Mouse (Mus musculus) hindbrain, embryonic 14.5 days (tissue): Measurements from ENCODE around the gene Dhcr24. TPM values are rescaled to one million over a fixed set of nuclear protein-coding genes. Genes with fewer than 3 reads are reported as not detected.

Experiments used
- ATAC-seq: fragments of 200-750 bp; cut with Nextera tagmentation; 2 replicates; pipeline ENCODE4 v1.8.0; 2017; ENCODE audit warnings: moderate number of reproducible peaks, mild to moderate bottlenecking, moderate TSS enrichment, moderate library complexity; ENCODE audit not compliant: low FRiP score
- DNase-seq: peaks from one replicate; pipeline ENCODE4 v3.0.0-alpha.2; 2015; ENCODE audit warnings: low spot score
- H3K27ac ChIP-seq: fragments of 300-500 bp; sonication (generic); 2 replicates; pipeline ENCODE4 v1.5.1; 2014; ENCODE audit warnings: mild to moderate bottlenecking, moderate library complexity
- H3K27me3 ChIP-seq: fragments of 300-500 bp; sonication (generic); 2 replicates; pipeline ENCODE4 v1.6.1; 2014; ENCODE audit warnings: mild to moderate bottlenecking, low read length, mixed read lengths; ENCODE audit not compliant: control insufficient read depth, insufficient read depth
- H3K36me3 ChIP-seq: fragments of 300-500 bp; sonication (generic); replicated peaks from 2 replicates; pipeline ENCODE4 v1.6.1; 2014; ENCODE audit not compliant: control insufficient read depth, insufficient read depth
- H3K4me1 ChIP-seq: fragments of 300-500 bp; sonication (generic); replicated peaks from 2 replicates; pipeline ENCODE4 v1.6.1; 2014; ENCODE audit warnings: antibody characterized with exemption, low read length, mixed read lengths; ENCODE audit not compliant: control insufficient read depth, insufficient read depth
- H3K4me2 ChIP-seq: fragments of 300-500 bp; sonication (generic); replicated peaks from 2 replicates; pipeline ENCODE4 v1.6.1; 2014; ENCODE audit warnings: mild to moderate bottlenecking, moderate library complexity
- H3K4me3 ChIP-seq: fragments of 300-500 bp; sonication (generic); replicated peaks from 2 replicates; pipeline ENCODE4 v1.5.1; 2014; ENCODE audit warnings: mild to moderate bottlenecking, low read length
- H3K9ac ChIP-seq: fragments of 300-500 bp; sonication (generic); 2 replicates; pipeline ENCODE4 v1.6.1; 2014
- H3K9me3 ChIP-seq: fragments of 300-500 bp; sonication (generic); 2 replicates; pipeline ENCODE4 v1.6.1; 2016; ENCODE audit warnings: low read length; ENCODE audit not compliant: control insufficient read depth
- WGBS: fragments of 180-500 bp; shearing (Covaris S2); extraction: QIAGEN DNeasy Blood & Tissue Kit; methylation state at CpG from one replicate; pipeline ENCODE4 v1.1.7; 2014; 5-methylcytosine and 5-hydroxymethylcytosine counted together
- polyA plus RNA-seq: library from polyadenylated mRNA; unstranded; fragments of >200 nt; fragmentation: Nextera tagmentation; extraction: Ambion mirVana; gene quantifications from 2 replicates; pipeline ENCODE4 v1.2.1, GENCODE M21; 2014

Gene Dhcr24
- polyA plus RNA-seq, 1 experiment from 2014 or later: 25.7 TPM

DNA sequence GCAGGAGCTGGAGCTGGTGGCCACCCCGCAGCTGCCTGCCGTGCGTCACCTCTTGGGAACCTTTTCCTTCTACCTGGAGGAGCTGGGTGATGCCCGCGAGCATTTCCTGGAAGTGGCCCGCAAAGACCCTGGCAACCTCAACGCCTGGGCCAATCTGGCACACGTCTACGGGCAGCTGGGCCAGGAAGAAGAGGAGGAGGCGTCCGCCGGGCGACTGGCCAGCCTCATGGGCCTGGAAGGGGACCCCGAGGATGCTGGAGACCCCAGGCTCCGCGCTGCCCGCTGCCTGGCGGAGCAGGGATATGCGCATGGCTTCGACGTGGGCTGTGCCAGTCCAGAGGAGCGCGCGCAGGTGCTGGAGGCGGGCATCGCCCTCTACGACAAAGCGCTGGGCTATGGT is 61.9 kb downstream of the Dhcr24 start:
- no peak overlapping the region for H3K9ac ChIP-seq
- no peak overlapping the region for H3K27ac ChIP-seq
- no peaks in the 10 kb centered on the region for H3K9me3 ChIP-seq
- 31% methylated on average over 28 of the region's 28 CpGs for WGBS
- ATAC-seq (no peak), DNase-seq (no peak)
- no peaks in the 10 kb centered on the region for H3K4me1 ChIP-seq
- H3K4me3 ChIP-seq: no peak overlapping the region
- H3K4me2 ChIP-seq: peak overlapping the region; percentile 6
- peaks cover 31% of the 10 kb centered on the region for H3K27me3 ChIP-seq
- H3K36me3 ChIP-seq: no peaks in the 10 kb centered on the region

DNA sequence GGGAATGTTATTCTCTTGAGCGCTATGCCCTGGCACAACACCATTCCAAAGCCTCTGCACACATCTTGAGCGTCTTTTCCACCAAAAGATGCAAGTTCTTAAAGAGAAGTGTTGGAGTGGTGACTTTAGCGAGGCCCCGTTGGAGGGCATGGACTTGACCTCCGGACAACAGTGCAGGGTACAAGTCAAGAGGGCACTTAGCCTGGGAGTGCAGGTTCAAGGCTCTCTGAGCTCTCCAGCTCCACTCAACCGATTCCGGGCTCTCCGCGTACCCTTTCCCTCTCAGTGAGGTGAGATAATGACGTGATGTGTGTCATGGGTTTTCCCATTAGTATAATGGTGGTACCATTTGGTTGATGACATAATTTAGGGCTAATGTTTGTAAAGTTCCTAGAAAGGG is 63.4 kb downstream of the Dhcr24 start:
- ATAC-seq: no peak
- Histone ChIP-seq H3K4me1 (no peaks in the 10 kb centered on the region), H3K27me3 (peaks cover 31% of the 10 kb centered on the region)

DNA sequence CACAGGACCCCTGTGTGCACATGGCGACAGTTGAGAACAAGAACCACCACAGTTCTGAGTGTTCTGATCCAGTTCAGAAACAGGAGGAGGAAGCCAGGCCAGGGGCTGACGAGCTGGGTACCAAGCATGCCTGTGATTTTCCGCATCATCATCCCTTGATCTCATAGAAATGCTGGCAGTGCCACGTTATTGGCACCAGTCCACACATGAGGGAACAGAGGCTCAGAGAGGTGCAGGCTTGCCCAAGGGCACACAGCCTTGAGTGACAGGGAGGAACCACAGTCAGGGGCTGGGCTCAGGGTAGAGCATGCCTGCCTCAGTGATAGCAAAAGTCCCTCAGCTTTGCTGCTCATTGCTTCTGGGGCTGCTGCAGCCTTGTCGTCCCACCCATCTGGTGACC is 67.0 kb downstream of the Dhcr24 start:
- Histone ChIP-seq H3K4me1 (peaks cover 6% of the 10 kb centered on the region), H3K4me2 (no peak overlapping the region), H3K36me3 (no peaks in the 10 kb centered on the region), H3K27ac (no peak overlapping the region), H3K9me3 (no peaks in the 10 kb centered on the region), H3K9ac (no peak overlapping the region), H3K27me3 (peaks cover 16% of the 10 kb centered on the region), H3K4me3 (no peak overlapping the region)
- 63% methylated on average over 5 of the region's 5 CpGs for WGBS
- ATAC-seq: no peak
- no peak for DNase-seq

More for the DNA sequence above, 63.4 kb downstream of the Dhcr24 start:
- H3K36me3 ChIP-seq: no peaks in the 10 kb centered on the region
- DNase-seq: no peak
- no peak overlapping the region for H3K4me2 ChIP-seq
- H3K4me3 ChIP-seq: no peak overlapping the region
- H3K9me3 ChIP-seq: no peaks in the 10 kb centered on the region
- no peak overlapping the region for H3K27ac ChIP-seq
- WGBS: 90% methylated on average over 10 of the region's 10 CpGs
- no peak overlapping the region for H3K9ac ChIP-seq

DNA sequence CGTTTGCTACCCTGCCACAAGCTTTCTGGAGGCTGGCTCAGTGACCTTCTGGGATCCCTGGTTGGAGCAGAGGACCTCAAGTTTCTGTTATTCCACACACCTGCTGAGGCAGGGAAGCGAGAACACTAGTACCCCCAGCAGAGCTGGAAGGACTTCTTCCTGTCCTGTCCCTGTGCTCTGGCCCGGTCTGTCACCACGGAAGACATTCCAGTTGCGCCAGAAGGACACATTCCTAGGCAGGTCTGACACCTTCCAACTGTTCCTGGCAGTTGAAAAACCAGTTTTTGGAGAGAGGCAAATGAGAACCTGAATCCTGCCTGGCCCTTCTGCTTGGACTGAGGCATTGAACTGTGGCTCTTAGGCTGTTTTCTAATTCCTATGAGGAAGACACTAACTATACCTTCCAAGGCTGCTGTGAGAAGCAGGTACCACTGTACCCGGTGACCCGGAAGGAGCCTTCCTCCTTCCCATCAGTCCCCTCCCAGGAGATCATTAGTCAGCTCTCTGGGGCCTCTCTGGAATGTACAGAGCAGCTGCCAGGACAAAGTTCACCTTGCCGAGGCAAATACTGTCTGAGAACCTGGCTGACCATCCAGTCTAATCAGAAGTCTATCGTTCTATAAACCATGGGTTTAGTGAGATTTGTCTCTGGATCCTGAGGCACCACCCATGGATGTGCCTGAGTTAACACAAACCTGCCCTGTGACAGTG is 68.0 kb downstream of the Dhcr24 start:
- WGBS: 54% methylated on average over 9 of the region's 9 CpGs
- peaks cover 16% of the 10 kb centered on the region for H3K4me1 ChIP-seq

DNA sequence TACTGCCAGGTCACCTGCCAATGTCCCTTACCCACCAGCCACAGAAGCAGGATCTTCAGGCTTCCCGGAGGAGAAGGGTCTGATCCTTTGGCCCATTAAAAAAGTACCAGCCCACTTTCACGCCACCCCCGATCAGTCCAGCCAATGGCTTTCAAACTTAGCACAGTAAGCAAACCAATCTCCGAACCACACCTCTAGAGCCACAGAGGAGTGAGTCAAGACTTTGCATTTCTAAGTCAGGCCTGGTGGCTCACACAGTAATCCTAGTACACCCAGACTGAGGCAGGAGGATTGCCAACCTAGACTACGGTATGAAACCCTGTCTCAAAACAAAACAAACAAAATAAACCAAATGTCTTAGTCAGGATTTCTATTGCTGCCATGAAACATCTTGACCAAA is 68.5 kb downstream of the Dhcr24 start:
- Histone ChIP-seq H3K4me1 (peaks cover 19% of the 10 kb centered on the region), H3K4me2 (no peak overlapping the region), H3K9me3 (no peaks in the 10 kb centered on the region), H3K36me3 (no peaks in the 10 kb centered on the region), H3K27ac (no peak overlapping the region), H3K4me3 (no peak overlapping the region), H3K27me3 (0 out of 2 replicates have a peak, but pooled peaks cover under 1% of the 10 kb centered on the region), H3K9ac (no peak overlapping the region)
- no peak for DNase-seq
- WGBS: 82% methylated on average over 5 of the region's 5 CpGs
- ATAC-seq: no peak

More for the DNA sequence above, 68.0 kb downstream of the Dhcr24 start:
- DNase-seq (no peak), ATAC-seq (no peak)
- no peak overlapping the region for H3K4me3 ChIP-seq
- H3K4me2 ChIP-seq: no peak overlapping the region
- no peak overlapping the region for H3K27ac ChIP-seq
- no peak overlapping the region for H3K9ac ChIP-seq
- no peaks in the 10 kb centered on the region for H3K9me3 ChIP-seq
- H3K27me3 ChIP-seq: peaks cover 6% of the 10 kb centered on the region
- H3K36me3 ChIP-seq: no peaks in the 10 kb centered on the region

DNA sequence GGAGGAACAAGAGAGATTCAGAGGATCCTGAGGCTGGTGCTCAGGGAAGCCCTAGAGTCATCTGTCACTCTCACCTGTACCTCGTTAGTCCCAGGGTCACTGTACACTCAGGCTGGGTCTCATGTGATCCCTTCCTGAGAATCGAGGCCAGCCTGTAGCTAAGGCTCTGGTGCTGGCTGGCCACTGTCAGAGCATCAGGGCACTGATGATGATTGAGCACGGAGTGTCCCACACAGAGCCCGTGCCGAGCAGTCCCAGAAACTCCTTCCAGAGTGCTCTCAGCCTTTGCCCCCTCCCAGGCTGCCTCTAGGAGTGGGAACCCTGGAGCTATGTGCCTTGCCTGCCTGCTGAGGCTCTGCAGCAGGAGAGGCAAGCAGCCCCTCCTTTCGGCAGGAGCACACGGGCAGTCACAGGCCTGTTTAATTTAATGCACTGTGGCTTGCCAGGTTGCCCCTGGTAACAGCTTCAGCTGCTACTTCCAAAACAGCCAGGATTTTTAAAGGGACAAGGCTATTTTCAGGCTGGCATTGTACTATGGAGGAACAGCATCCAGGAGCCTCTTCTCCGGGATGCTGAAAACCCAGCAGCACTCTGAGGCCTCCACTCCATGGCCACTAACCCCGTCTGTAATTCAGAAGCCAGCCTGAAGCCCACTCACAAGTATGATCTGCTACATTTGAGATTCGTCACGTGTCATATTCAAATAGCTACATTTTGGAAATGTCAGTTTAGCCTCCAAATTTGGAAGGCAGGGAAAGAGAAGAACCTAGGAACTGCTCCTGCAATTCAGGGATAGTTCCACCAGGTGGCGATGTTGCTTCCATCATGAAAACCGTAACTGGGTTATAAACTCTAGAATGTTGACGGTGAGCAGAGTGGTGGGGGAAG is 69.7 kb downstream of the Dhcr24 start:
- Histone ChIP-seq H3K36me3 (no peaks in the 10 kb centered on the region), H3K4me2 (peak overlapping the region; percentile 11; the same call in 1 of the 2 replicates), H3K9ac (peak overlapping the region; percentile 13; the same call in 1 of the 2 replicates), H3K27ac (peak overlapping the region; percentile 71), H3K4me1 (peaks cover 19% of the 10 kb centered on the region), H3K4me3 (no peak overlapping the region), H3K9me3 (no peaks in the 10 kb centered on the region), H3K27me3 (no peaks in the 10 kb centered on the region)
- WGBS: 17% methylated on average over 14 of the region's 14 CpGs
- ATAC-seq: peak; percentile 76
- peak; percentile 86 for DNase-seq

DNA sequence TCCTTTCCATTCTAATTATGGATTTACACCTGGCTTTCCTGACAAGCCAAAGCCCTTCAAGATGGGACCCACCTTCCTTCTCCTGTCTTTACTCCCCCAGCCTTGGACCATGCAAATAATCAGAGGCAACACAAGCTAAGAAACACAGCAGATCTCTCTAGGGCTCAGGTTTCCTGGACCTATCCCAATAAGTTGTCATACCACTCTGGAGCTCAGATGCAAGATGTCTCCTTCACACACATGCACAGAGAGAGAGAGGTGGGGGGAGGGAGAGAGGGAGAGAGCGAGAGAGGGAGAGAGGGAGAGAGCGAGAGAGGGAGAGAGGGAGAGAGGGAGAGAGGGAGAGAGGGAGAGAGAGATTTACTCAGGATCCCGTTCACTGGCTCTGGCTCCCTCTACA is 71.5 kb downstream of the Dhcr24 start:
- Histone ChIP-seq H3K27me3 (no peaks in the 10 kb centered on the region), H3K36me3 (no peaks in the 10 kb centered on the region), H3K4me1 (peaks cover 19% of the 10 kb centered on the region), H3K9ac (no peak overlapping the region), H3K4me2 (no peak overlapping the region), H3K4me3 (no peak overlapping the region), H3K27ac (no peak overlapping the region; the same call in 1 of the 2 replicates), H3K9me3 (no peaks in the 10 kb centered on the region)
- WGBS: 44% methylated on average over 2 of the region's 3 CpGs
- ATAC-seq (no peak), DNase-seq (no peak)

DNA sequence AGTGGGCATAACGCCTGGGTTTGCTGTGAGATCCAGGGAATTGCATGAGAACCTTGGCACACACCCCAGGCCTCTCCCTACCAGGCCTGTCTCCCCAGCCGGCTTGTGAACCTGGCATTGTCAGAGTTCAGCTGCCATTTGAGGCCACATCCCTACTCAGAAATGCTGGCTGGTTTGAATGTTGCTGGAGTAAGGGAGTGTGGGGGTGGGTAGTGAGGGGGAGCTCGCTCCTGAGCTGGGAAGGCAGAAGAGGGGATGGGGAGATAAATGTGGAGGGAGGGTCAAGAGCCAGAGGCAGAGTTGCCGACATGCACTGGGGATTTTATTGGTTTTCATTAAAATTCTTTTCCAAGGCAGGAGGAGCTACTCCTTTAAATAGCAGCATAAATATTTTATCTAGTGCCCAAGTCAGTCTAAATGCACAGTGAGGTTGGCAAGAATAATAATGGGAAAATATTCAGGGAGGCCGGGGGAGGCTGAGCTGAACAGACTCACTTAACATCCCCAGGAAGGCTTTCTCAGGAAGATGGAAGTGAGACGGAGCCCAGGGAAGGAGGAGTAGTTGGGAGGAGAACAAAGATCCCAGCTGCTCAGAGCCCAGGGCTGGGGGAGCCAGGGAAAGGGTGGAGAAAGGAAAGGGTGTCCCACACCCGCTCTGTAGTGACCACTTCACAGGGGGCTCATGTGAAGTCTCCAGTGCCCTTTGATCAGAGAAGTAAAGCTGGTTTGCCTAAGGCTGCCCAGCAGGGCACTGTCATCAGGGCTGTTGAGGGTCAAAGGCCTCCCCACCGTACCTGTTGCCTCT is 72.6 kb downstream of the Dhcr24 start:
- Histone ChIP-seq H3K4me2 (0 out of 2 replicates have a peak overlapping the region, but pooled peaks have one; percentile 0), H3K9me3 (no peaks in the 10 kb centered on the region), H3K4me3 (no peak overlapping the region), H3K27ac (peak overlapping the region; percentile 70), H3K4me1 (peaks cover 19% of the 10 kb centered on the region), H3K27me3 (no peaks in the 10 kb centered on the region), H3K36me3 (no peaks in the 10 kb centered on the region), H3K9ac (peak overlapping the region; percentile 0; the same call in 1 of the 2 replicates)
- ATAC-seq (peak; percentile 44), DNase-seq (no peak)
- WGBS: 38% methylated on average over 8 of the region's 8 CpGs
